Mouse (Mus musculus) heart, embryonic 15.5 days (tissue): Measurements from ENCODE around the gene Rem1. TPM values are rescaled to one million over a fixed set of nuclear protein-coding genes. Genes with fewer than 3 reads are reported as not detected.

Experiments
- ATAC-seq: fragments of 200-750 bp; cut with Nextera tagmentation; replicated peaks from 2 replicates; pipeline ENCODE4 v1.8.0; 2017; ENCODE audit warnings: low read depth, moderate TSS enrichment; ENCODE audit not compliant: insufficient number of reproducible peaks, insufficient read depth, low FRiP score
- H3K27ac ChIP-seq: fragments of 300-500 bp; sonication (generic); 2 replicates; pipeline ENCODE4 v1.5.1; 2015; ENCODE audit warnings: mild to moderate bottlenecking, inconsistent platforms
- H3K27me3 ChIP-seq: fragments of 300-500 bp; sonication (generic); 2 replicates; pipeline ENCODE4 v1.6.1; 2015; ENCODE audit warnings: inconsistent platforms
- H3K36me3 ChIP-seq: fragments of 300-500 bp; sonication (generic); 2 replicates; pipeline ENCODE4 v1.6.1; 2015; ENCODE audit warnings: mild to moderate bottlenecking, inconsistent platforms
- H3K4me1 ChIP-seq: fragments of 300-500 bp; sonication (generic); replicated peaks from 2 replicates; pipeline ENCODE4 v1.6.1; 2015; ENCODE audit warnings: inconsistent platforms
- H3K4me2 ChIP-seq: fragments of 300-500 bp; sonication (generic); 2 replicates; pipeline ENCODE4 v1.6.1; 2015; ENCODE audit warnings: inconsistent platforms, mild to moderate bottlenecking, moderate library complexity
- H3K4me3 ChIP-seq: fragments of 300-500 bp; sonication (generic); 2 replicates; pipeline ENCODE4 v1.5.1; 2015; ENCODE audit warnings: mild to moderate bottlenecking, inconsistent platforms
- H3K9ac ChIP-seq: fragments of 300-500 bp; sonication (generic); 2 replicates; pipeline ENCODE4 v1.6.1; 2015; ENCODE audit warnings: mild to moderate bottlenecking, inconsistent platforms
- H3K9me3 ChIP-seq: fragments of 300-500 bp; sonication (generic); replicated peaks from 2 replicates; pipeline ENCODE4 v1.6.1; 2016; ENCODE audit warnings: inconsistent platforms
- WGBS: fragments of 180-500 bp; shearing (Covaris S2); methylation state at CpG from one replicate; pipeline ENCODE4 v1.1.7; 2015; ENCODE audit warnings: mixed read lengths; 5-methylcytosine and 5-hydroxymethylcytosine counted together
- polyA plus RNA-seq: library from polyadenylated mRNA; unstranded; fragments of >200 nt; fragmentation: Nextera tagmentation; extraction: Ambion mirVana; gene quantifications from 2 replicates; pipeline ENCODE4 v1.2.1, GENCODE M21; 2015

Rem1 gene
- polyA plus RNA-seq, 1 experiment from 2014 or later, result 12.1 TPM

DNA sequence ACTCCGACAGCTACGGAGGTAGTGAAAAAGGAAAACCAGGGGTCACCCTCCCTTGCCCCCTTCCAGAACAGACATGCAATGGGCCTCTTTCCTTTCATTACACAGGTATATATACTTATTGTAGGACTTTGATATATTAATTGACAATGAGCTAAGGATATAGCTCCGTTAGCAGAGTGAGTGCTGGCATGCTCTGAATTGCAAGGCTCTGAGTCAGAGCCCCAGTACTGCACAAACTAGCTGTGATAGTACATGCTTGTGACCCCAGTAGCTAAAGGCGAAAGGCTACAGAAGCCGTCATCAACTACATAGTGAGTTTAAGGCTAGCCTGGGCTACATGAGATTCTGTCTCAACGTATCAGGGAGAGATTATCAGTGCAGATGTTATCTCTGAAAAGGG lies 3.2 kb downstream of the Rem1 start:
- Histone ChIP-seq H3K4me3 (no peak overlapping the region), H3K27me3 (peaks cover 32% of the 10 kb centered on the region), H3K4me1 (peaks cover 34% of the 10 kb centered on the region), H3K27ac (no peak overlapping the region), H3K4me2 (peak overlapping the region; percentile 85; the same call in 1 of the 2 replicates), H3K9ac (no peak overlapping the region), H3K36me3 (no peaks in the 10 kb centered on the region), H3K9me3 (no peaks in the 10 kb centered on the region)
- WGBS, result 73% methylated on average over 6 of the region's 6 CpGs
- ATAC-seq, result no peak

GRCm38 (mm10) chr2:152633334-152633733 lies 6.6 kb downstream of the Rem1 start:
- Histone ChIP-seq H3K9me3 (no peaks in the 10 kb centered on the region), H3K27ac (peak overlapping the region; percentile 56), H3K4me1 (peaks cover 39% of the 10 kb centered on the region), H3K9ac (peak overlapping the region; percentile 35), H3K4me2 (peak overlapping the region; percentile 50), H3K27me3 (peaks cover 6% of the 10 kb centered on the region; the same call in 1 of the 2 replicates), H3K4me3 (peak overlapping the region; percentile 22), H3K36me3 (no peaks in the 10 kb centered on the region)
- WGBS, result 23% methylated on average over 17 of the region's 17 CpGs
- ATAC-seq, result no peak

GRCm38 (mm10) chr2:152634311-152634710 lies 7.6 kb downstream of the Rem1 start:
- 0 out of 2 replicates have a peak, but pooled peaks cover 5% of the 10 kb centered on the region for H3K27me3 ChIP-seq
- H3K27ac ChIP-seq, result 0 out of 2 replicates have a peak overlapping the region, but pooled peaks have one; percentile 87

GRCm38 (mm10) chr2:152636246-152637005 lies 9.7 kb downstream of the Rem1 start:
- no peak overlapping the region for H3K4me2 ChIP-seq
- H3K4me1 ChIP-seq, result peaks cover 46% of the 10 kb centered on the region
- H3K9ac ChIP-seq, result no peak overlapping the region
- no peaks in the 10 kb centered on the region for H3K36me3 ChIP-seq
- 44% methylated on average over 23 of the region's 23 CpGs for WGBS
- H3K27me3 ChIP-seq, result 0 out of 2 replicates have a peak, but pooled peaks cover 5% of the 10 kb centered on the region
- H3K9me3 ChIP-seq, result no peaks in the 10 kb centered on the region
- peak overlapping the region; percentile 87 for H3K27ac ChIP-seq
- ATAC-seq, result peak; percentile 72
- H3K4me3 ChIP-seq, result no peak overlapping the region

More at GRCm38 (mm10) chr2:152634311-152634710, 7.6 kb downstream of the Rem1 start:
- no peaks in the 10 kb centered on the region for H3K36me3 ChIP-seq
- H3K4me2 ChIP-seq, result no peak overlapping the region
- H3K9me3 ChIP-seq, result no peaks in the 10 kb centered on the region
- H3K4me1 ChIP-seq, result peaks cover 40% of the 10 kb centered on the region
- H3K4me3 ChIP-seq, result no peak overlapping the region
- no peak for ATAC-seq
- WGBS, result 56% methylated on average over 29 of the region's 29 CpGs
- H3K9ac ChIP-seq, result no peak overlapping the region

- peaks cover 46% of the 10 kb centered on the region for H3K4me1 ChIP-seq
- 61% methylated on average over 6 of the region's 6 CpGs for WGBS
- H3K36me3 ChIP-seq, result no peaks in the 10 kb centered on the region
Observed at GRCm38 (mm10) chr2:152637006-152637322, 10.2 kb downstream of the Rem1 start.

GRCm38 (mm10) chr2:152637381-152637780 lies 10.6 kb downstream of the Rem1 start:
- H3K9me3 ChIP-seq, result no peaks in the 10 kb centered on the region
- H3K4me1 ChIP-seq, result peaks cover 43% of the 10 kb centered on the region
- no peaks in the 10 kb centered on the region for H3K36me3 ChIP-seq
- ATAC-seq, result no peak
- no peak overlapping the region for H3K4me2 ChIP-seq
- no peak overlapping the region for H3K9ac ChIP-seq
- H3K27me3 ChIP-seq, result 0 out of 2 replicates have a peak, but pooled peaks cover 5% of the 10 kb centered on the region
- WGBS, result 82% methylated on average over 4 of the region's 4 CpGs
- peak overlapping the region; percentile 87 for H3K27ac ChIP-seq
- H3K4me3 ChIP-seq, result no peak overlapping the region

More at GRCm38 (mm10) chr2:152637006-152637322, 10.2 kb downstream of the Rem1 start:
- no peaks in the 10 kb centered on the region for H3K9me3 ChIP-seq
- no peak overlapping the region for H3K4me3 ChIP-seq
- no peak for ATAC-seq
- H3K27ac ChIP-seq, result peak overlapping the region; percentile 87
- H3K27me3 ChIP-seq, result 0 out of 2 replicates have a peak, but pooled peaks cover 5% of the 10 kb centered on the region
- H3K4me2 ChIP-seq, result no peak overlapping the region
- no peak overlapping the region for H3K9ac ChIP-seq

DNA sequence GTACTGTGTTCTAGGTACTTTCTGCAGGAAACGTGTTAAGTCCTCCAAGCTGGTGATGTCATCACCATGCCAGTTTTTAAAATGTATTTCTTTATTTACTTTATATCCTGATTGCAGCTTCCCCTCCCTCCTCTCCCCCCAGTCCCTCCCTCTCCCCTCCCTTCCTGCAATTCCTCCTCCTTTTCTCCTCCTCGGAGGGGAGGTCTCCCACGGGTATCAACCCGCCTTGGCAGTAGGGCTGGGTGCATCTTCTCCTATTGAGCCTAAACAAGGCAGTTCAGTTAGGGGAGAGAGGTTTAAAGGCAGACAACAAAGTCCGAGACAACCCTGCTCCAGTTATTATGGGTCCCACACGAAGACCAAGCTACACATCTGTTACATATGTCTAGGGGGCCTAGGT lies 12.1 kb downstream of the Rem1 start:
- Histone ChIP-seq H3K4me1 (peaks cover 32% of the 10 kb centered on the region), H3K9me3 (no peaks in the 10 kb centered on the region), H3K4me3 (no peak overlapping the region), H3K36me3 (no peaks in the 10 kb centered on the region), H3K4me2 (no peak overlapping the region), H3K27me3 (0 out of 2 replicates have a peak, but pooled peaks cover 5% of the 10 kb centered on the region), H3K9ac (no peak overlapping the region), H3K27ac (peak overlapping the region; percentile 87)
- no peak for ATAC-seq
- WGBS, result 58% methylated on average over 6 of the region's 6 CpGs

DNA sequence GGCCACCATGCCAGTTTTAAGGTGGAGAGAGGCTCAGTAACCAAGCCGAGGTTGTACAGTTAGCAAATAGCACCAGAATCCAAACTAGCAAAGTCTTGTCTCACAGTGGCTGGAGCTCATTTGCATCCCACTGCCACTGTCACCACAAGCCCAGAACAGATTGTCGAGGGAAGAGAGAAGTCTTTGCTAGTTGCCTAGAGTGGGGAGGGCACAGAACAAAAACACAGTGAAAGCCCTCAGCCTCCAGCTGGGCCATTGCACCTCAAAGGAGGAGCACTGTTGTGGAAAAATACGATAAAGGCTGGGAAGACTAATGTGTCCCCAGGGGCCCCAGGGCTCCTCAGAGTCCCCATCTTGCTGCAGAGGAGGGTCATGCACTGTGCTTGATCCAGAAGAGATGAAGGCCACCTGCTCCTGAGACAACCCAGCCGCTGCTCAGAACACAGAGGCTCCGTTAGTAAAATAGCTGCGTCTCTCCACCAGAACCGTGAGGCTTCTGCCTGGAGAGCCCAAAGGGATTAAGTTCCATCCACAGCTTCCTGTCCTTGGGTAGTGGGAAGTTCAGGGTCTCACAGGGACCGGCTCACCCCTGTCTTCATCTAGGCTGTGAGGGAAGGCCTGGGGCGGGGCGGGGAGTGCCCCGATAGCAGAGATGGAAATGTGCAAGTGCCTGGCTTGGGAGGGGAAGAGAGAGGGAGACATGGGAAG lies 12.8 kb downstream of the Rem1 start:
- peak; percentile 11; the same call in 1 of the 2 replicates for ATAC-seq
- Histone ChIP-seq H3K9me3 (no peaks in the 10 kb centered on the region), H3K36me3 (no peaks in the 10 kb centered on the region), H3K9ac (0 out of 2 replicates have a peak overlapping the region, but pooled peaks have one; percentile 23), H3K27ac (peak overlapping the region; percentile 87), H3K27me3 (0 out of 2 replicates have a peak, but pooled peaks cover under 1% of the 10 kb centered on the region), H3K4me3 (no peak overlapping the region), H3K4me2 (no peak overlapping the region), H3K4me1 (peaks cover 27% of the 10 kb centered on the region)
- WGBS, result 18% methylated on average over 11 of the region's 11 CpGs

GRCm38 (mm10) chr2:152652901-152653620 lies 26.3 kb downstream of the Rem1 start:
- Histone ChIP-seq H3K27ac (peak overlapping the region; percentile 57; the same call in 1 of the 2 replicates), H3K9ac (no peak overlapping the region), H3K4me3 (no peak overlapping the region), H3K4me2 (no peak overlapping the region), H3K27me3 (no peaks in the 10 kb centered on the region), H3K4me1 (peaks cover 15% of the 10 kb centered on the region; the same call in 1 of the 2 replicates), H3K9me3 (no peaks in the 10 kb centered on the region), H3K36me3 (no peaks in the 10 kb centered on the region)
- peak; percentile 68 for ATAC-seq
- WGBS, result 40% methylated on average over 10 of the region's 10 CpGs

GRCm38 (mm10) chr2:152653874-152654715 lies 27.3 kb downstream of the Rem1 start:
- Histone ChIP-seq H3K4me1 (peaks cover 15% of the 10 kb centered on the region; the same call in 1 of the 2 replicates), H3K4me2 (no peak overlapping the region), H3K36me3 (no peaks in the 10 kb centered on the region), H3K27ac (0 out of 2 replicates have a peak overlapping the region, but pooled peaks have one; percentile 28), H3K4me3 (no peak overlapping the region), H3K27me3 (no peaks in the 10 kb centered on the region), H3K9me3 (no peaks in the 10 kb centered on the region), H3K9ac (no peak overlapping the region)
- WGBS, result 31% methylated on average over 14 of the region's 14 CpGs
- no peak; the same call in 1 of the 2 replicates for ATAC-seq
